Mouse (Mus musculus) lung, adult 2 months (tissue): ENCODE measurements at regions not wholly inside any gene's neighbourhood (a gene's known extent, or its start where the extent isn't known, plus 50 kb on each side); places are given as distances from the start of the nearest gene placed in this dataset.

Source experiments
- CTCF ChIP-seq: fragments of 200-500 bp; IDR thresholded peaks from 2 replicates; pipeline ENCODE4 v1.5.1; 2011; ENCODE audit warnings: mild to moderate bottlenecking, low read length, control low read depth; ENCODE audit not compliant: insufficient read depth
- POLR2A ChIP-seq: fragments of 200-500 bp; IDR thresholded peaks from 2 replicates; pipeline ENCODE4 v1.6.1; 2011; ENCODE audit warnings: low read depth, mild to moderate bottlenecking, control low read depth, low read length, borderline replicate concordance; ENCODE audit errors: extremely low read depth

DNA sequence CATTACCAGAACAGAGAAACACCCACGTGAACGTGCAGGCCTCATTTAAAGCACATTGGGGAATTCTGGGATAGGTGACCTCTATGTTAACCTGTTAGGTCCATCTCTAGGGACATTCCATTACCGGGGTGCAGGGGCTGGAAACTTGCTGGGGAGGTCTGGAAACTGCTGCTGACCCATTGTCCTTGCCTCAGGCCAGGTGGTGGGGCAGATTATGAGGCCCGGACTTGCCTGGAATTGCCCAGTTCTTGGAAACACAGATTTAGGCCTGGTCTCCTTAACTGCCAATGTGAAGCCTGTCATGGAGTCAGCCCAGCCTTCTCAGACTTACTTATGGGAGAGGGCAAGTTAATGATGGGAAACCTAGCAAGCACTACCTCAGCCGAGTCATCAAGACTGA, 175.3 kb upstream of the Klf7 start:
- no peak for TF ChIP-seq CTCF
- no peak for TF ChIP-seq POLR2A
